Mouse (Mus musculus) cerebellum, postnatal 25 days (tissue): ENCODE data around the gene Elp5.
"Not testable (repeated sequence)": the region's sequence is repeated elsewhere in the genome, so short reads cannot be mapped to it uniquely, and the experiment has no call there.

ENCODE experiments used
- DNase-seq, 2 experiments: peaks; one replicate each; pipeline ENCODE4 v3.0.0; 2021; ENCODE audit warnings: mixed read lengths in 2 of 2

The Elp5 gene

DNA sequence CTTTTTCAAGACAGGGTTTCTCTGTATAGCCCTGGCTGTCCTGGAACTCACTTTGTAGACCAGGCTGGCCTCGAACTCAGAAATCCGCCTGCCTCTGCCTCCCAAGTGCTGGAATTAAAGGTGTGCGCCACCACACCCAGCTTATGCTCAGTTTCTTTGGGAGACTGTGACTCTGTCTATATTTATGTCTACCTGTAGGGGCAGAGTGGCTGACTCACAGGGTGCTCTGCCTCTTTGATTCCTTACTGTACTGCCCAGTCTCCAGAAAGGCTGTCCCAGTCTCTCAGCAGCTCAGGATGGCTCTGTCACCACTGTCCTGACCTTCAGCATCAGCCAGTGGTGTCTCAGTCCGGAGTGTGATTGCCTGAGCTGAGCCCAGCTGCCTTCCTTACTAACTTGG is 26.7 kb downstream of the Elp5 start:
- DNase-seq: not testable (repeated sequence)

DNA sequence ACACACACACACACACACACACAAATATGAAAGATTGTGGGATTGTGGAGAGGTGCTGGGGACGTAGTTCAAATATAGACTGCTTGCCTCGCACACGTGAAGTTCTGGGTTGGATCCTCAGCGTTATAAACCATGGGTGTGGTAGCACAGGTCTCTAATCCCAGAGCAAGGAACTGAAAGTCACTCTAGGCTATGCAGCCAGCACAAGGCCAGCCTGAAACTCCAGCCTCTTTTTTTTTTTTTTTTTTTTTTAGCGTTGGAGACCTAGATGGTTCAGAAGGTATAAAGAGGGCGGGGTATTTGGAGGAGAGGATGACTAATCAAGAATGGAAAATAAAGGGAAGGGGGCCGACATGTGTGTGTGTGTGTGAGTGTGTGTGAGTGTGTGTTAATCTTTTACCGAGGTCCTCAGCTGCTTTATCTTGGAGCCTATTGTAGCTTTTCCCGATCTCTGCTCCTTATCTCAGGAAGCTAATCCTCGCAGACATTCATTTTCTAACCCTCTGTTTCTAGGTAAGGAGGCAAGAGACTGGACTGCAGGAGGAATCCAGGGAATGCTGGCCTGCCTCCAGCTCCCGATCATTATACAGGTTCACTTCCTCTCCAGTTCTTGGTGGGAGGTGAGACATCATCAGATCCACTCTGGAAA is 28.9 kb downstream of the Elp5 start:
- no peak for DNase-seq

DNA sequence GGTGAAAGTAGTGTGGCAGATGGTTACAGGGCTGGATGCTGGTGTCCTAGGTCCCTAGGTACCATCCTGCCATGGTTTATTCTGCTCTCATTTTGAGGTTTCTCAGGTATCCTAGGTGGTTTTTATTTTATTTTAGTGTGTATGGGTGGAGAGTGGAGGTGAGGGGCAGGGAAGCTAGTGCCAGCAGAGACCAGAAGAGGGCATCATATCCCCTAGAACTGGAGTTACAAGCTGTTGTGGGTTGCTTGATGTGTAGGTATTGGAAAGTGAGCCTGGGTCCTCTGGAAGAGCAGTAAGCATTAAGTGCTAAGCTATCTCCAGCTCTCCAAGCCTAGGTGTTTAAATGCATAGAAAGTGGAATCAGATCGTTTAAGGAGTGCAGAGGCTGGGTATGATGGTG is 30.0 kb downstream of the Elp5 start:
- no peak for DNase-seq

DNA sequence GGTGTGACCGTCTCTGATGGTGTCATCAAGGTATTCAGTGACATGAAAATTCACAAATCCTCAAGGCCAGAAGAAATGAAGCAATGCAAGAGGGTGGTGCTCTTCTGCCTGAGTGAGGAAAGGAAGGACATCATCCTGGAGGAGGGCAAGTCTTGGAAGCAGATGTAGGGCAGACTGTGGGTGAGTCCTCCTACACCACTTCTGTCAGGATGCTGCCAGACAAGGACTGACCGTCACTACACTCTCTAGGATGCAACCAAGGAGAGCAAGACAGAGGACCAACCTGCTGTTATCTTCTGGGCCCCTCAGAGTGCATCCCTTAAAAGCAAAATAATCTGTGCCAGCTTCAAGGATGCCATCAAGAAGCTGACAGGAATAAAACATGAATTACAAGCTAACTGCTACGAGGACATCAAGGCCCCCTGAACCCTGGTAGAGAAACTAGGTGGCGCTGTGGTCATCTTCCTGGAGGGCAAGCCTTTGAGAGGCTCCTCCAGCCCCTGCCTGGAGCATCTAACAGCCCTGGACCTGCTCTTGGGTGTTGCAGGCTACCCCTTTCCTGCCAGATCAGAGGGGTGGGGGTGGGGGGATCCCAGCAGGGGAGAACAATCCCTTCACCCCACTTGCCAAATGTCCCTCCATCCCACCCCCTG is 31.4 kb downstream of the Elp5 start:
- DNase-seq: no peak

DNA sequence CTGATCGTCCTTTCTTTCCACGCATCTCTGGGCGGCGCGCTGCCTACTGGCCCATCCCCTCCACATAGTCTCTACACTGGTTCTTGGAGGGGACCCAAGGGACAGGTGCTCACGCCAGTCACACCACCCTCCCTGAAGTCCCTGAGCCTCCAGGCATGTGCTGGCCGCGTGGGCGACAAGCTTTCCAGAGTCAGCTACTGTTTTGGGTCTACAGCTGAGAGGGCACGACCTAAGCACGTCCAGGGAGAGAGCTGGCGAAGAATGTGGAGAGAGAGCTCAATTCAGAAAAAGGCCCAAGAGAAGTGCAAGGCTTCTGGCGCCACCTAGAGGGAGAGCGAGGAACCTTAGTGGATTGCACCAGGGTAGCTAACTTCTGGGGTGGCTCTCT is 33.6 kb downstream of the Elp5 start:
- peak; percentile 84 to 89 for DNase-seq

DNA sequence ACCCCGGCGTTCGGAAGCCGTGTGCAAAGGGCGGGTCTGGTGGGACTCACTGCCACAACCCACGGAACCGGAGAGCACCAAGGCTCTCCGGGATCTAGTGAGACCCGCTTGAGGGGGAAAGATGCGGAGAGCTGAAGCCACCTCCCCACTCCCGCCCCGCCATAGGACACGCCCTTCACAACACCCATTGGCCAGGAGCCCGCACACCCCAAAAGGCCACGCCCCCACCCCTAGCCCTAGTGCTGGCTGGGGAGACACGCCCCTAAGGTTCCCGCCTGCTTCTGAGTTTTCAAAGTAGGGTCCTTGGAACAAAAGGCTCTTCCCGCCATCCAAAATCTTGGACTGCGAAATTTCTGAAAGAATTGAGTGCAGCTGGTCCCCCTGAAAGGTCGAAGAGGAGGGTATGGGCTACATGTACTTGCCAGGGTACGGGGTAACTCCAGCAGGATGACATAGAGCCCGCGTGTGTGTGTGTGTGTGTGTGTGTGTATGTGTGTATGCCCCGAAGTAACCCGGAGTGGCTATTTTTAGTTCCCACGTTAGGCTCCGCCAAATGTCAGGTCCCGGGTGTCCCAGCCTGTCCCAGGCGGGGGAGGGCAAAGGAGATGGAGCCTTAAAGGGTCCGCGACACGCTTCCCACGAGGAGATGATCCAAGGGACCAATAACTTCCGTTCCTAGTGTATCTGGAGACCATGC is 34.1 kb downstream of the Elp5 start, which contains the start of gene Slc2a4:
Gene Slc2a4, minus strand, starts transcription at position 123 of the 697 bp plus-strand sequence.
- peak; percentile 60 to 80 for DNase-seq

DNA sequence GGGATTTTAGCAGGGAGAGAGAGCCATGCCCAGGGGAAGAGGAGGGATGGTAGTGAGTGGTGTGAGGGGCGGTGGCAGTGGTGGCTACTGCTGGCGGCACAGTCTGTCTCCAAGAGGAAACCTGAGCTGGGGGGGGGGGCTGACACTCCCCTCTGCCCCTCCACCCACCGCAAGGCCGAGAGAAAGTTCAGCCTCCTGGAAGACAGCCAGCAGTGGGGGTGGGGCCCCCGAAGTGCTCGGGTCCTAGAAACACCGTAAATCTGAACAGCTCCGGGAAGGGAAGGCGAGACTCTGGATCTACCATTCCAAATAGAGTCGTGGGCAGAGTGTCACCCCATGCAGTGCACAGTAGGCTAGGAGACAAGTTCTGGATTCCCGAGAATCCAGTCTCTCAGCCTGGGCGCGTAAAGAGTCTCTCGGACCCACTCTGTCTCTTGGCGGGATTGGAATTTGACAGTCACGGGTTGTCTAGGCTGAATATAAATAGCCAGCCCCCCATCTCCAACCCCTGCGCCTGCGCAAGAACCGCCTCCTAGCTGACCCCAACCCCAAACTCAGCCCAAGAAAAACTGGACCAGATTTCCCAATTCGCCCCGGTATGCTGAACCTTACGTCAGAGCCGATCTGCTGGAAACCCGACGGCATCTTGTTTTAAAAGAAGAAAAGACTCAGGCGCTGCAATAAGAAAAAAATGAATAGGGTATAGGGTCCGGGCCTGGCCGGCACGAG is 34.8 kb downstream of the Elp5 start:
- peak in 1 of 2 experiments; percentile 31 for DNase-seq

DNA sequence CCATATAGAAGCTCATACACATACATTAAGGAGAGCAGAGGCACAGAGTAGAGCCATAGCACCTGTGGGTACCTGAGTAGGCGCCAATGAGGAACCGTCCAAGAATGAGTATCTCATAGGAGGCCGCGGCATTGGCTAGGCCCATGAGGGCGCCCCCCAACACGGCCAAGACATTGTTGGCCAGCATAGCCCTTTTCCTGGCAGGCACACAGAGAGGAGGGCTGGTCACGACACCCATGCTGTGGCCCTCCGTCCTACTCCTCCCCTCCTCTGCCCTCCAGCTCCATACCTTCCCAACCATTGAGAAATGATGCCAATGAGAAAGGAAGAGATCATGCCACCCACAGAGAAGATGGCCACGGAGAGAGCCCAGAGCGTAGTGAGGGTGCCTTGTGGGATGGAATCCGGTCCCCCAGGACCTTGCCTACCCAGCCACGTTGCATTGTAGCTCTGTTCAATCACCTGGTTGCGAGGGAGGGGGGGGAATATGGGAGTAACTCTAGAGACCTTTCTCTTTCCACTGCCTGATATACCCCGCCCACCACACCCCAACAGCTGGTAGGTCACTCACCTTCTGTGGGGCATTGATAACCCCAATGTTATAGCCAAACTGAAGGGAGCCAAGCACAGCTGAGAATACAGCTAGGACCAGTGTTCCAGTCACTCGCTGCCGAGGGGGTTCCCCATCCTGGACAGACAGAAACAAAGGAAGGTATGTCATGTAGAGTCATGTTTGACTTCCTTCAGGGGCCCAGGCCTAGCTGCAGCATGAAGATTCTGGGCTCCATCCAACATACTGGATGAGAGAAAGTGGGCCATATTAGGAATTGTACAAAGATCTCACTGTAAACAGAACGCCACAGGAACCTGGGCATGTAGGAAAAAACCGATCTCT is 36.1 kb downstream of the Elp5 start:
- DNase-seq: no peak

DNA sequence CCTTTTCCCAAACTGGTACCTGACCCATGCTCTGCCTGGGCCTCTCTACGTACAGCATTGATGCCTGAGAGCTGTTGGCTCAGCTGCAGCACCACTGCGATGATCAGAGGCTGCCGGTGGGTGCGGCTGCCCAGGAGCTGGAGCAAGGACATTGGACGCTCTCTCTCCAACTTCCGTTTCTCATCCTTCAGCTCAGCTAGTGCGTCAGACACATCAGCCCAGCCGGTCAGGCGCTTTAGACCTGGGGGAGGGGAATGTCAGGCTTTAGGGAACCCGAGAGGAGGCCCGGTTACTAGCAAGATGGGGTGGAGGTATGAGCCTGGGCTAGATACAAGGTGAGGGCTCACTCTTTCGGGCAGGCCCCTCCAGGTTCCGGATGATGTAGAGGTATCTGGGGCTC is 37.1 kb downstream of the Elp5 start:
- no peak for DNase-seq

DNA sequence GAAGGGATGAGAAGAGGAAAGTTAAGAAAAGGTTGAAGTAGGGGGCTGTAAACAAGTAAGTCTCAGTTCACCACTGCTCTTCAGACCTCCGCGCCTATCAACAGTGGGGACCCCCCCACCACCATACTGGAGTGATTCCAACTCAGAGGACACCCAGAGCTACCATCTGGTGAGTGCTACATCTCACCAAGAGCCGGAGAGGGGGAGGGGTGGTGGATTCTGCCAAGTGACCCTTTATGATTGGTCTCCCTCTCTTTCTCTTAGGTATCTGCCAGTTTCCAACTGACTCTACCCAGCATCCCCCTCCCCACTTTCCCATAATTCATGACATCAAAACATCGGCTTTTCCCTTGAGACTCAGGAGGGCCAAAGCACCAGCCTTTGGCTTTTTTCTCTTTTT is 41.4 kb downstream of the Elp5 start:
- DNase-seq: peak in 1 of 2 experiments; percentile 34

DNA sequence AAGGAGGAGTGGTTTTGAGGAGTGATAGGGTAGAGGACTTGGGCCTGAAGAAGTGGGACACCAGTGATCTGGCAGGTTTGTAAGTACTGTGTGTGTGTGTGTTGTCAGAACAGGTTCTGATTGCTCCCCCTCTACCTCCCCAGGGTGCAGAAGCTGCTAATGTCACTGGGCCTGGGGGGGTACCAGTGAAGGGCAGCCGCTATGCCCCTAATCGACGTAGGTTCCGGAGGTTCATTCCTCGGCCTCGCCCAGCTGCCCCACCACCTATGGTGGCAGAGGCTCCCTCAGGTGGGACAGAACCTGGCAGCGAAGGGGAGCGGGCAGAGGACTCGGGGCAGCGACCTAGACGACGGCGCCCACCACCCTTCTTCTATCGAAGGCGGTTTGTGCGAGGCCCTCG is 42.6 kb downstream of the Elp5 start:
- DNase-seq: no peak

DNA sequence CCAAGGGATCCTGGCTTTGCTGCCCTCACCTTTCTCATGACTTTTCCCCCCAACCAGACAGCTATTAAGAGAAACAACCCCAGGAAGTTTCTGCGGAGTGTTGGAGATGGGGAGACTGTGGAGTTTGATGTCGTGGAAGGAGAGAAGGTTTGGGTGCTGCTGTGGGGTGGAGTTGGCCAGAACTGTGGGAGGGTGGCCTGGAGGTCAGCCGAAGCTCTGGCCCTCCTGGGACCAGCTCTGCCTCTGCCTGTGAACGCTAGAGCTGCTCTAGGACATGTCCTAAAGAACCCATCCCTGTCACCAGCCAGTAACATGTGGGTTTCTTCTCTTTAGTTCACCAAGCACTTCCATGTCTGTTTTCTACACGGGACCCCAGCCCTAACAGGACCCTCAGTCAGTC is 43.1 kb downstream of the Elp5 start:
- no peak for DNase-seq

DNA sequence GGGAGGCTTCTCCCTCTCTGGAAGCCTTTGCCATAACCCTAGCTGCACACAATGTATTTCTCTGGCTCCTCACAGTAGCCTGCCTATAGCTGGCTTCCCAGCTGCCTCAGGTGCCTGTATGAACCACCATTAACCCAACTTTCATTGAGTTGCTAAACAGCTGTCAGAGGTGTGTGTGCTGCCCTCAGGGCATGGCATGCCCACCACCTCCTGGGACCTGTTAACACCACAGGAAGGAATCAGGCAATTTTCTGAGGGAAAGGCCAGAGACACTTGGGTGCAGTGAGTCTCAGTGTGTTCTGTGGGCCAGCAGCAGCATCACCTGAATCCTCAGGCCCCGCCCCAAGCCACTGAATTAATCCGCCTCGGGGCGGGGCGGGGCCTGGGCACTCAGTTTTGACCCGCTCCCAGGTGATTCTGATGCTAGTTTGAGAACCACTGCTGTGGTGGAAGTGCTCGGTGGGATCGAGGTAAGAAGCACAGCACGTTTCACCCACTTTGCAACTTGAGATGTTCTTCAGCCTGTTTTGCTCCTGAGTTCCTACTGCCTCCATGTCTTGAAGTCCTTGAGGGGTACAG is 43.8 kb downstream of the Elp5 start:
- DNase-seq: no peak

DNA sequence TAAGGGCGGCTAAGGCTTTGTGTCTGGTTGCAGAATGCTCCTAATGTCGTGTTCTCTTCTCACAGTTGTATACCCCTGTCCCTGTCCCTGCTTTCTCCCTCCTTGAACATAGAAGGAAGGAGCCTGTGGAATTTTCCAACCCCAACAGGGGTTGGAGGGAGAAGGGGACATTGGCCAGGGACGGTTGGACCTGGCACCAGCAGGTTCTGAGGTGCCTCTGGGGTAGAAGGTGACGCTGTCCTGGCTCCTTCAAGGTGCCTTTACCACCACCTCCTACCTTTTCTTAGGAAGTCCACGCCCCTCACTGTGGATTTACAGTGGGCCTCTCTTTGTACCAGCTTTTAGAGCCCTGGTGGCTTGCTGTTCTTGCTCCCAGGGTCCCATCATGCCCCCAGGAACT is 44.5 kb downstream of the Elp5 start:
- no peak for DNase-seq

DNA sequence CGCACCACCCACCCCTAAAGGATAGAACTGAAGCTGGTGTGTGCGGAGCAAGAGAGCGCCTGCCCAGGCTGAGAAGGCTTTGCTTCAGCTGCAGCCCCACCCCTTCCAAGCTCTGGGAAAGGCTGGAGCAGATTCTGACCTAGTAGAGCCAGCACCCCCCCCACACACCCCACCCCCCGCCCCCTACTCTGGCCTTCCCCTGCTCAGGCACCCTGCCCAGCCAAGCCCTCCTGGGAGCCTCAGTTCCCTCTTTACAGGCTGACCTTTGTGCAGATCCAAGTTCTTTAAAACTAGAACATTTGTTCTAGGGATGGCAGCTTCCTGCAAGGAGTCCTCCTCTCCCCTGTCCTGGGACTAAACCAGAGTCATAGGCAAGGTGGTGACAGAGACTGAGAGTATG is 44.9 kb downstream of the Elp5 start:
- no peak for DNase-seq

DNA sequence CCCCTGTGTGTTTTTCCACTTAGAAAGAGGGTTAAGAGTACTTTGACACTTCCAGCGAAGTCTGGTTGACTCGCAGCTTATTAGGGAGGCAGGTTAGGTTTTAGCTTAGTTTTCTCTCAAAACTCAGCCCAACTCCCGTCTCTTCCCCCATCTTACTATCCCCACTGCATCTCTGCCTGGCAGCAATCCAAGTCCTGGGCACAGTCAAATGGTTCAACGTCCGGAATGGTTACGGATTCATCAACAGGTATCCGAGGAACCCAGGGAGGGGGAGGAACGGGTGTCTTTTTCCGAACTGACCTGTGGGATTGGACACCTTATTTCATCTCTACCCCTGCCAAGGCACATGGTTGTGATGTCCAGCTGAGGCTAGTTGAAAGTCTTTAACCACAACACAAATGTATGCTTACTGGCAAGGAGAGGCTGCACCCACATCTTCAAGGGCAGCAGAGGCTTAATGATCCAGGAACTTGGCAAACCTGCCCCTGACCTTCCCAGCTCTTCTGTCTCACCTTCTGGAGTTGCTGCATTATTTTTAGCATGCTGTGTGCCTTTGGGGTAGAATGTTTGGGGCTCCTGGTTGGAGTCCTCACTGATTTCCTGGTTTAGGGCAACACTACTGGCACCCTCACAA is 45.5 kb downstream of the Elp5 start:
- DNase-seq: peak in 1 of 2 experiments; percentile 43

DNA sequence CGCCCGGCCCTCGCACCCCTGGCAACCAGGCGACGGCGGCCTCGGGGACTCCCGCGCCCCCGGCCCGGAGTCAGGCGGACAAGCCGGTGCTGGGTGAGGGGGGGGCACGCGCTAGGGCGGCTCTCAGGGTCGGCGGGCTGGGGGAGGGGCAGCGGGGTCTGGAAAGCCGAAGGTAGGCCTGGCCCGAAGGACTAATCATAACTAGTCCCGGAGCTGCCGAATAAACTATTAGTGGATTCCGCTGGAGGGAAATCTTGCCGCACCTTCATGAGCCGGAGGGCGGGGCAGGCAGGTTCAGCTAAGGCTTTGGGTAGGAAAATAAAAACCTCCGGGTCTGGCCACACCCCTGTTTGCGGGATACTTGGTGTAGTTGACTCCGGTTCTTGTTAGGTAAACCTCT is 46.2 kb downstream of the Elp5 start:
- DNase-seq: peak in 1 of 2 experiments; percentile 59

DNA sequence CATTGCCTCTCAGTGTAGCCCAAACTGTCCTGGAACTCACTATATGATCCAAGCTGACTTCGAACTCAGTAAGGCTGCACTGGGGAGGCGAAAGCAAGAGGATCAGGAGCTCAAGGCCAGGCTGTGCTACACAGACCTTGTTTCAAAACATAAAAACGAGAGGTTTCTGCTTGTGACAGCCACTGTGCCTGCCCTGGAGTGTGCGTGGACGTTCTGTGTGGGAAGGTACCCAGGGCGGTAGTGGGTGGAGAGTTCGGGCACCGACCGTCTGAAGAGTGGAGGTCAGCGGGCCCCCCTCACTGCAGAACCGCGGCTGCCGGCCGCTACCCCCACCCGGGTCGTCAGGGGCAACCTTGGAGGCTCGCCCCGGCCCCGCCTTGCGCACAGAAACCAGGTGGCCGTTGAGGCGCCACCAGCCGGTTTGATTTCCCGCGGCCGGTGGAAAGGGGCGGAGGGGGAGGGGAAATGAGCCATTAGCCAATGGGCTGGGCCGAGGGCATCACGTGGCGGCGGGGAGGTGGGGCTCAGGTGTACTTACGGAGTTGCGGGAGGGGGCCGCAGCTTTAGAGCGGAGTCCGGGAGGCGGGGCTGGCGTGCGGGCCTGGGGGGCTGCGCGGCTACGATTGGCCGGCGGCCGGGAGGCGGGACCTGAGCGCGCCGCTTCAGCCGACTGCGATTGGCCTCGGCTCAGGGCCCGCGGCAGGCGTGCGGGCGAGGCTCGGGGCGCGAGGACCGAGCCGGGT is 47.0 kb downstream of the Elp5 start, which contains the start of gene Ybx2:
Gene Ybx2, plus strand, starts transcription at position 660 of the 743 bp plus-strand sequence.
- DNase-seq: peak; percentile 93 to 98

DNA sequence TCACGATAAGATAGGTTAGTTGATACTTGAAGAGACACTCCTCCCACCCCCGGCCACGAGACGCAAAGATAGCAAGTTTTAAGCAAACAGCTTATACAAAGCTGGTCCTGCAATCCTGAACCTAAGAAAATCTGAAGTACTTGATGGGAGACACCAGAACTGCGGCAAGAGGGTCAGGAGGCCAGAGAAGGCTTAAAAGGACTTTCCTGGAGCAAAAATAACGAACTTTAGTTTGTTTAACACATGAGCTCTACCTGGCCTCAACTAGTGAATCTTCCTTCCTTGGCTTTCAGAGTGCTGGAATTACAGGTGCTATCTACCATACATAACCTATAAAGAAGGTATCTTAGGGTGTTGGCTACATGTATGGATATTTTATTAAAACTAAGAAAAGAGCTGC is 47.6 kb downstream of the Elp5 start:
- DNase-seq: no peak

DNA sequence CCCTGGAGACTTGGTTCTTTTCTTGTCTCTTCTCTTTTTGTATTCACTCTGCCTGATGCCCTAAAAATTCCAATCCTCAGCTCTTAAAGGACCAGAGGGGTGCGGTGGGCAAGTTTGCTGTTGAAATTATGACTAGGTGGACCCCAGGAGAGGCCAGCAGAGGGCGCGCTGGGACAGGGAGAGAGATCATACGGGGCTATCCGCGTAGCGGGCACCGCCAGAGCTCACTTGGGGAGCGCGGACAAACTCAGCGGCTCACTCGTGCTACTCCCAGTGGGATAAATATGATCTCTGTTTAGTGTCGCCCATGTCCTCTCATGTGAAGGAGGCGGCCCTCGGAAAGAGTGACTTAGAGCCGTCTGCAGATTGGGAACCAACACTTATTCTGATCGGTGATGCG is 48.1 kb downstream of the Elp5 start:
- peak; percentile 93 to 97 for DNase-seq

DNA sequence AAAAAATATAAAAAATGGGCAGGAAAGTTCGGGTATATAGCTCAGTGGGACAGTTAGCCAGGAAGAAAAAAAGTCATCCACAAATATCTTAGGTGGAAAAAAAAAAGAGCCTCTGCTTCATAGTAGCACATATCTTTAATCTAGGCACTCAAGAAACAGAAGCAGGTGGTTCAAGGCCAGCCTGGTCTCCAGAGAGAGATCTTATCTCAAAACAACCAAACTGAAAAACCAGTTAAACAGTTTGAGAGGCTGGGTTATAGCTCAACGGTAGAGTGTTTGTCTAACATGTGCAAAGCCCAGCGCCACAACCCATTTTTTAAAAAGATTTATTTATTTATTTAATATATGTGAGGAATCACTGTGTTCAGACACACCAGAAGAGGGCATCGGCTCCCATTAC is 49.3 kb downstream of the Elp5 start:
- no peak for DNase-seq
